Mouse (Mus musculus): ENCODE measurements at regions not wholly inside any gene's neighbourhood (a gene's known extent, or its start where the extent isn't known, plus 50 kb on each side); places are given as distances from the start of the nearest gene placed in this dataset.

GRCm38 (mm10) chr6:53143846-53144584 lies 75.6 kb upstream of the Jazf1 start:
- DNase-seq (ENCODE audit: low spot score in 2 of 2), result peak; percentile 19 to 39

GRCm38 (mm10) chr6:53134410-53134809 lies 66.0 kb upstream of the Jazf1 start:
- DNase-seq (ENCODE audit: low spot score in 2 of 2), result no peak

- no peak for DNase-seq (ENCODE audit: low spot score in 2 of 2)
Measured at GRCm38 (mm10) chr6:53130717-53131330, 62.4 kb upstream of the Jazf1 start.

- no peak for DNase-seq (ENCODE audit: low spot score in 2 of 2)
Measured at GRCm38 (mm10) chr6:53126776-53127175, 58.3 kb upstream of the Jazf1 start.

- no peak for DNase-seq (ENCODE audit: low spot score in 2 of 2)
Measured at GRCm38 (mm10) chr6:53124800-53125450, 56.5 kb upstream of the Jazf1 start.

- no peak for DNase-seq (ENCODE audit: low spot score in 2 of 2)
Measured at GRCm38 (mm10) chr6:53120385-53120784, 52.0 kb upstream of the Jazf1 start.
